Mouse (Mus musculus) MEL (cell line): Measurements from ENCODE around the gene Foxe3. TPM values are rescaled to one million over a fixed set of nuclear protein-coding genes. Genes with fewer than 3 reads are reported as not detected.

ENCODE experiments used
- DNase-seq: peaks from one replicate; pipeline ENCODE4 v3.0.0; 2011; ENCODE audit warnings: low read depth, low spot score
- H3K27ac ChIP-seq: 2 replicates; pipeline ENCODE4 v1.5.1; 2012; ENCODE audit warnings: low read depth, mild to moderate bottlenecking, control low read depth, low read length, moderate library complexity; ENCODE audit not compliant: control insufficient read depth
- H3K27me3 ChIP-seq, 2 experiments: fragments of 150-350 bp in 1 of 2; sonication (generic) in 1 of 2; 2 replicates each; pipeline ENCODE4 v1.6.1; 2012; ENCODE audit warnings: low read length in 2 of 2, mild to moderate bottlenecking in 2 of 2, improper control_type of control experiment in 1 of 2, moderate library complexity in 1 of 2; ENCODE audit not compliant: insufficient read depth in 2 of 2, control insufficient read depth in 1 of 2
- H3K36me3 ChIP-seq, 2 experiments: 2 replicates each; pipeline ENCODE4 v1.6.1; 2012 to 2014; ENCODE audit warnings: low read length in 2 of 2, improper control_type of control experiment in 1 of 2, inconsistent platforms in 1 of 2, mild to moderate bottlenecking in 1 of 2; ENCODE audit not compliant: insufficient read depth in 2 of 2, control insufficient read depth in 1 of 2
- H3K4me1 ChIP-seq, 2 experiments: fragments of 150-350 bp in 1 of 2; sonication (generic) in 1 of 2; 2 replicates each; pipeline ENCODE4 v1.6.1; 2012; ENCODE audit warnings: low read length in 2 of 2, improper control_type of control experiment in 1 of 2, mild to moderate bottlenecking in 1 of 2; ENCODE audit not compliant: insufficient read depth in 2 of 2, control insufficient read depth in 1 of 2
- H3K4me3 ChIP-seq, 2 experiments: fragments of 150-350 bp in 1 of 2; sonication (generic) in 1 of 2; 2 replicates each; pipeline ENCODE4 v1.5.1; 2012; ENCODE audit warnings: low read depth in 2 of 2, low read length in 2 of 2, mild to moderate bottlenecking in 2 of 2, moderate library complexity in 2 of 2, control low read depth in 1 of 2, improper control_type of control experiment in 1 of 2; ENCODE audit not compliant: control insufficient read depth in 1 of 2, insufficient read depth in 1 of 2
- H3K79me2 ChIP-seq: 2 replicates; pipeline ENCODE4 v1.6.1; 2012; ENCODE audit warnings: mild to moderate bottlenecking, low read length, moderate library complexity; ENCODE audit not compliant: control insufficient read depth, poor library complexity, insufficient read depth
- H3K9ac ChIP-seq: 2 replicates; pipeline ENCODE4 v1.6.1; 2012; ENCODE audit warnings: low read depth, mild to moderate bottlenecking, control low read depth, low read length, moderate library complexity; ENCODE audit not compliant: control insufficient read depth, poor library complexity, severe bottlenecking
- H3K9me3 ChIP-seq: fragments of 150-350 bp; sonication (generic); replicated peaks from 2 replicates; pipeline ENCODE4 v1.6.1; 2012; ENCODE audit warnings: mild to moderate bottlenecking, low read length, improper control_type of control experiment, moderate library complexity; ENCODE audit not compliant: insufficient read depth
- CHD1 ChIP-seq: IDR thresholded peaks from 2 replicates; pipeline ENCODE4 v1.6.1; 2012; ENCODE audit warnings: low read depth, mild to moderate bottlenecking, inconsistent platforms, low read length, improper control_type of control experiment
- CHD2 ChIP-seq: IDR thresholded peaks from 2 replicates; pipeline ENCODE4 v1.6.1; 2011; ENCODE audit warnings: low read length, improper control_type of control experiment
- CTCF ChIP-seq, 3 experiments: IDR thresholded peaks in 2 of 3; conservative IDR thresholded peaks in 1 of 3; 2 replicates each; pipeline ENCODE4 v1.5.1; 2011 to 2012; ENCODE audit warnings: low read length in 3 of 3, low read depth in 2 of 3, mild to moderate bottlenecking in 2 of 3, improper control_type of control experiment in 1 of 3, inconsistent platforms in 1 of 3, mixed read lengths in 1 of 3, moderate library complexity in 1 of 3; ENCODE audit not compliant: control insufficient read depth in 1 of 3, insufficient read depth in 1 of 3, poor library complexity in 1 of 3, severe bottlenecking in 1 of 3
- ETS1 ChIP-seq: IDR thresholded peaks from 2 replicates; pipeline ENCODE4 v1.6.1; 2012; ENCODE audit warnings: low read depth, mild to moderate bottlenecking, inconsistent platforms, low read length, improper control_type of control experiment, moderate library complexity
- GABPA ChIP-seq: IDR thresholded peaks from 2 replicates; pipeline ENCODE4 v1.6.1; 2012; ENCODE audit warnings: low read depth, mild to moderate bottlenecking, inconsistent platforms, low read length, improper control_type of control experiment, moderate library complexity
- GATA1 ChIP-seq: IDR thresholded peaks from 2 replicates; pipeline ENCODE4 v1.6.1; 2011; ENCODE audit warnings: low read depth, low read length, improper control_type of control experiment
- JUND ChIP-seq: IDR thresholded peaks from 2 replicates; pipeline ENCODE4 v1.6.1; 2011; ENCODE audit warnings: low read depth, mild to moderate bottlenecking, improper control_type of control experiment, low read length
- MAX ChIP-seq: IDR thresholded peaks from 2 replicates; pipeline ENCODE4 v1.6.1; 2011; ENCODE audit warnings: low read length, improper control_type of control experiment
- MEF2A ChIP-seq: IDR thresholded peaks from 2 replicates; pipeline ENCODE4 v1.6.1; 2014; ENCODE audit warnings: low read depth, mild to moderate bottlenecking, inconsistent platforms, low read length, improper control_type of control experiment; ENCODE audit not compliant: poor library complexity, insufficient replicate concordance, severe bottlenecking; ENCODE audit errors: extremely low read depth
- MYB ChIP-seq: IDR thresholded peaks from 2 replicates; pipeline ENCODE4 v1.6.1; 2011; ENCODE audit warnings: mild to moderate bottlenecking, low read depth, low read length, improper control_type of control experiment
- NELFE ChIP-seq: IDR thresholded peaks from 2 replicates; pipeline ENCODE4 v1.6.1; 2011; ENCODE audit warnings: low read depth, low read length, improper control_type of control experiment
- RAD21 ChIP-seq: IDR thresholded peaks from 2 replicates; pipeline ENCODE4 v1.6.1; 2011; ENCODE audit warnings: mild to moderate bottlenecking, low read depth, low read length, improper control_type of control experiment
- SMC3 ChIP-seq: IDR thresholded peaks from 2 replicates; pipeline ENCODE4 v1.6.1; 2011; ENCODE audit warnings: low read depth, low read length, improper control_type of control experiment
- TAL1 ChIP-seq: IDR thresholded peaks from 2 replicates; pipeline ENCODE4 v1.6.1; 2012; ENCODE audit warnings: mild to moderate bottlenecking, inconsistent platforms, low read length, moderate library complexity, mixed read lengths
- TBP ChIP-seq: IDR thresholded peaks from 2 replicates; pipeline ENCODE4 v1.8.0; 2011; ENCODE audit warnings: low read depth, low read length, improper control_type of control experiment
- USF2 ChIP-seq, 2 experiments: IDR thresholded peaks; 2 replicates each; pipeline ENCODE4 v1.6.1; 2011 to 2012; ENCODE audit warnings: improper control_type of control experiment in 2 of 2, low read length in 2 of 2, borderline replicate concordance in 1 of 2, inconsistent platforms in 1 of 2, low read depth in 1 of 2, mild to moderate bottlenecking in 1 of 2; ENCODE audit not compliant: insufficient read depth in 1 of 2
- ZMIZ1 ChIP-seq: IDR thresholded peaks from 2 replicates; pipeline ENCODE4 v1.6.1; 2012; ENCODE audit warnings: low read depth, mild to moderate bottlenecking, inconsistent platforms, low read length, improper control_type of control experiment, moderate library complexity
- polyA plus RNA-seq, 2 experiments: library from polyadenylated mRNA; stranded (reverse) in 1 of 2; unstranded in 1 of 2; fragments of >175 nt in 1 of 2; fragments of >200 nt in 1 of 2; gene quantifications; 2 replicates each; pipeline versions ENCODE4 v1.2.1 to v1.2.4; 2012; ENCODE audit warnings: low replicate concordance in 2 of 2, low read depth in 1 of 2; ENCODE audit not compliant: insufficient read length in 2 of 2, insufficient read depth in 1 of 2, missing spikeins in 1 of 2
- total RNA-seq: library from RNA; depleted of rRNA; stranded (reverse); fragments of 300-350 nt; gene quantifications from 2 replicates; pipeline ENCODE4 v1.2.3, GENCODE M21; 2012

Gene Foxe3
- total and polyA plus RNA-seq, 3 experiments = not detected

GRCm38 (mm10) chr4:114897853-114898252 is 28.0 kb downstream of the Foxe3 start:
- no peak overlapping the region for H3K4me3 ChIP-seq
- H3K9me3 ChIP-seq = no peaks in the 10 kb centered on the region
- H3K9ac ChIP-seq = no peak overlapping the region
- peaks cover 0 to 1% of the 10 kb centered on the region in 2 experiments; a peak in 2 of 4 replicates for H3K27me3 ChIP-seq
- peak; percentile 16 for DNase-seq
- no peaks in the 10 kb centered on the region for H3K36me3 ChIP-seq
- TF ChIP-seq CHD2 (no peak), CTCF (IDR thresholded peaks at IDR 0.05 in 2 of 3, conservative IDR thresholded peaks at IDR 0.05 in 1 of 3; ENCODE audit: control insufficient read depth in 1 of 3, insufficient read depth in 1 of 3, low read depth in 2 of 3, low read length in 3 of 3, poor library complexity in 1 of 3, severe bottlenecking in 1 of 3) (peak in 2 of 3 experiments; percentile 46 to 53; a peak in 3 of 6 replicates), TAL1 (no peak), SMC3 (peak; percentile 29), MYB (no peak)
- H3K79me2 ChIP-seq = no peaks in the 10 kb centered on the region
- H3K4me1 ChIP-seq = no peaks in the 10 kb centered on the region
- no peak overlapping the region for H3K27ac ChIP-seq

GRCm38 (mm10) chr4:114882232-114882631 is 43.6 kb downstream of the Foxe3 start:
- Histone ChIP-seq H3K27ac (no peak overlapping the region), H3K27me3 (no peaks in the 10 kb centered on the region), H3K4me3 (no peak overlapping the region), H3K36me3 (no peaks in the 10 kb centered on the region), H3K79me2 (no peaks in the 10 kb centered on the region), H3K9ac (no peak overlapping the region), H3K9me3 (no peaks in the 10 kb centered on the region), H3K4me1 (no peaks in the 10 kb centered on the region)
- TF ChIP-seq MAX (no peak), ETS1 (no peak)
- no peak for DNase-seq

GRCm38 (mm10) chr4:114876441-114876972 is 49.3 kb downstream of the Foxe3 start:
- DNase-seq = no peak
- Histone ChIP-seq H3K9me3 (no peaks in the 10 kb centered on the region), H3K27me3 (no peaks in the 10 kb centered on the region), H3K4me3 (no peak overlapping the region), H3K79me2 (no peaks in the 10 kb centered on the region), H3K36me3 (no peaks in the 10 kb centered on the region), H3K9ac (no peak overlapping the region), H3K27ac (no peak overlapping the region), H3K4me1 (no peaks in the 10 kb centered on the region)
- TF ChIP-seq MEF2A (no peak), NELFE (no peak), RAD21 (no peak), USF2 (IDR thresholded peaks at IDR 0.05; ENCODE audit: borderline replicate concordance in 1 of 2, insufficient read depth in 1 of 2, low read depth in 1 of 2, low read length in 2 of 2) (no peak), ZMIZ1 (no peak), MAX (no peak), ETS1 (no peak), GATA1 (no peak), GABPA (no peak), SMC3 (no peak), CHD1 (no peak), JUND (no peak), TBP (no peak)
